19 mouse cellular contexts compared by ENCODE assay signal in genomic region chr10:78502986-78503733, GRCm38 (mm10). TPM values are rescaled to one million over a fixed set of nuclear protein-coding genes. Genes with fewer than 3 reads are reported as not detected.
"Had no signal": no experiment of that assay in that cellular context is flagged by ENCODE, and none has a peak within 500 bp of the region (broad histone marks: within the 10 kb centered on the region; RNA-seq: fewer than 3 reads in every experiment).

No protein-coding gene starts in this region.

- H3K27ac ChIP-seq: lung, embryonic 15.5 days; macrophage; midbrain, embryonic 13.5 days; midbrain, embryonic 15.5 days; neural tube, embryonic 12.5 days; stomach, embryonic 15.5 days; stomach, postnatal 0 days had no signal

- H3K9ac ChIP-seq: lung, embryonic 15.5 days; midbrain, embryonic 13.5 days; midbrain, embryonic 15.5 days; neural tube, embryonic 12.5 days; stomach, embryonic 15.5 days had no signal

- H3K4me3 ChIP-seq: lung, embryonic 15.5 days; megakaryocyte, embryonic 14.5 days; midbrain, embryonic 13.5 days; midbrain, embryonic 15.5 days; neural tube, embryonic 12.5 days; stomach, embryonic 15.5 days had no signal

- DNase-seq: lung, adult 2 months; lung, postnatal 14 days; lung, postnatal 36 days; right cerebral cortex, postnatal 14 days; thymus, adult 2 months; thymus, postnatal 25 days; thymus, postnatal 4 days had no signal

- H3K9me3 ChIP-seq: lung, embryonic 15.5 days; midbrain, embryonic 13.5 days; midbrain, embryonic 15.5 days; neural tube, embryonic 12.5 days; stomach, embryonic 15.5 days had no signal

- H3K4me1 ChIP-seq: lung, embryonic 15.5 days; midbrain, embryonic 13.5 days; midbrain, embryonic 15.5 days; neural tube, embryonic 12.5 days; stomach, embryonic 15.5 days had no signal

- H3K36me3 ChIP-seq: lung, embryonic 15.5 days; midbrain, embryonic 13.5 days; midbrain, embryonic 15.5 days; neural tube, embryonic 12.5 days; stomach, embryonic 15.5 days had no signal

RNA-seq across cellular contexts. Expression of gene Olfr1358, which starts 14.1 kb away (rescaled TPM):
- total RNA-seq: megakaryocyte progenitor cell, adult 5-6 weeks; midbrain, postnatal 0 days; monocyte, adult 5-6 weeks; neutrophil, adult 5-6 weeks had no signal
